Mouse (Mus musculus) forebrain, embryonic 10.5 days (tissue): ENCODE data around the gene Bhmt2. TPM values are rescaled to one million over a fixed set of nuclear protein-coding genes. Genes with fewer than 3 reads are reported as not detected.

ENCODE experiments used
- DNase-seq: peaks from one replicate; pipeline ENCODE4 v3.0.0-alpha.2; 2017; ENCODE audit warnings: low spot score; ENCODE audit errors: extremely low spot score
- H3K27ac ChIP-seq: fragments of 300-500 bp; sonication (generic); 2 replicates; pipeline ENCODE4 v1.5.1; 2016; ENCODE audit warnings: mild to moderate bottlenecking
- H3K27me3 ChIP-seq: fragments of 300-500 bp; sonication (generic); 2 replicates; pipeline ENCODE4 v1.6.1; 2016; ENCODE audit warnings: mild to moderate bottlenecking; ENCODE audit not compliant: poor library complexity, severe bottlenecking
- H3K36me3 ChIP-seq: fragments of 300-500 bp; sonication (generic); replicated peaks from 2 replicates; pipeline ENCODE4 v1.6.1; 2016; ENCODE audit warnings: mild to moderate bottlenecking, moderate library complexity
- H3K4me1 ChIP-seq: fragments of 300-500 bp; sonication (generic); 2 replicates; pipeline ENCODE4 v1.6.1; 2016
- H3K4me3 ChIP-seq: fragments of 300-500 bp; sonication (generic); 2 replicates; pipeline ENCODE4 v1.5.1; 2016; ENCODE audit warnings: mild to moderate bottlenecking, moderate library complexity
- H3K9me3 ChIP-seq: fragments of 300-500 bp; sonication (generic); 2 replicates; pipeline ENCODE4 v1.6.1; 2016; ENCODE audit warnings: mild to moderate bottlenecking, moderate library complexity
- WGBS: fragments of 180-500 bp; shearing (Covaris S2); methylation state at CpG from one replicate; pipeline ENCODE4 v1.1.7; 2016; 5-methylcytosine and 5-hydroxymethylcytosine counted together
- polyA plus RNA-seq: library from polyadenylated mRNA; unstranded; fragments of >200 nt; fragmentation: Nextera tagmentation; extraction: Ambion mirVana; gene quantifications from 2 replicates; pipeline ENCODE4 v1.2.1, GENCODE M21; 2016

The Bhmt2 gene
- polyA plus RNA-seq, 1 experiment from 2014 or later = 0.11 TPM

DNA sequence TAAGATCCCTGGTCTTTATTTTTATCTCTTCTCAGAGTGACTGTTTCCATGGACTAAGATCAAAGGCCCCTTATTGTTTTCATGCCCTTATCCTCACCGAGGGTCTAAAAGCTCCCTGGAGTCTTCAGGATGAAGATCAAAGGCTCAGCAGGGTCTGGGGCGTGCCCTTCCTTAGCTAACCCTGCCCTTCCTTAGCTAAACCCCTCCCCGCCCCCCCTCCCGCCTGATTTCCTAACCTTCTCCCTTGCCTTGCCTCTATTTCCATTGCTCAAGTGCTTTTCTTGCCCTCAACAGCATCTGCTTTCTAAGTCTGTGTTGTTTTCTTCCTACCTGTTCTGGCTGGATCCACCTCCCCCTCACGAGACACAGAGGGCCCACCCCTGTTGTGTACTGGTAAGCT lies 13.2 kb upstream of the Bhmt2 start:
- peaks cover 22% of the 10 kb centered on the region for H3K4me1 ChIP-seq
- no peak for DNase-seq
- H3K4me3 ChIP-seq = no peak overlapping the region
- H3K27ac ChIP-seq = 0 out of 2 replicates have a peak overlapping the region, but pooled peaks have one; percentile 31
- no peaks in the 10 kb centered on the region for H3K36me3 ChIP-seq
- WGBS = 16% methylated on average over 5 of the region's 5 CpGs
- H3K27me3 ChIP-seq = no peaks in the 10 kb centered on the region
- no peaks in the 10 kb centered on the region for H3K9me3 ChIP-seq

GRCm38 (mm10) chr13:93685226-93685625 lies 11.1 kb upstream of the Bhmt2 start:
- 77% methylated on average over 4 of the region's 4 CpGs for WGBS
- H3K4me1 ChIP-seq = peaks cover 22% of the 10 kb centered on the region
- H3K27ac ChIP-seq = no peak overlapping the region
- no peaks in the 10 kb centered on the region for H3K36me3 ChIP-seq
- H3K4me3 ChIP-seq = no peak overlapping the region
- no peaks in the 10 kb centered on the region for H3K27me3 ChIP-seq
- H3K9me3 ChIP-seq = no peaks in the 10 kb centered on the region
- DNase-seq = no peak

GRCm38 (mm10) chr13:93683336-93683735 lies 9.2 kb upstream of the Bhmt2 start:
- H3K4me3 ChIP-seq = no peak overlapping the region
- no peak for DNase-seq

DNA sequence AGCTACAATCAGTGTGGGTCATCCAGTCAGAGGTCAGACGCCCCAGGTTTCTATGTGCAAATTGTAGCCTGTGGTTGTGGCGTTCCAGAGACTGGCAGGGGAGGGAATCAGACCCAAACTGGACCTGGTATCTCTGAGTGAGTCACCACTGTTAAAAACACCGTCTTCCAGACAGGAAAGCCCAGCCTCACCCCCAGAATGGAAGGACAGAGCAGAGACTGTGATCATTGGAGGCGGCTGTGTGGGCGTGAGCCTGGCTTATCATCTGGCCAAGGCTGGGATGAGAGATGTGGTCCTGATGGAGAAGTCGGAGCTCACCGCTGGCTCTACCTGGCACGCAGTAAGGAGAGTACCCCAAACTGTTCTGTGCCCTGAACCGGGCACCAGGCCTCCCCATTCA lies 2.8 kb upstream of the Bhmt2 start:
- H3K4me1 ChIP-seq = peaks cover 10% of the 10 kb centered on the region
- DNase-seq = no peak
- H3K27ac ChIP-seq = no peak overlapping the region
- no peaks in the 10 kb centered on the region for H3K9me3 ChIP-seq
- H3K36me3 ChIP-seq = no peaks in the 10 kb centered on the region
- WGBS = 83% methylated on average over 9 of the region's 9 CpGs
- H3K4me3 ChIP-seq = no peak overlapping the region
- H3K27me3 ChIP-seq = peaks cover 30% of the 10 kb centered on the region

More at GRCm38 (mm10) chr13:93683336-93683735, 9.2 kb upstream of the Bhmt2 start:
- no peak overlapping the region for H3K27ac ChIP-seq
- H3K4me1 ChIP-seq = peaks cover 22% of the 10 kb centered on the region
- no peaks in the 10 kb centered on the region for H3K27me3 ChIP-seq
- no peaks in the 10 kb centered on the region for H3K36me3 ChIP-seq
- no peaks in the 10 kb centered on the region for H3K9me3 ChIP-seq

DNA sequence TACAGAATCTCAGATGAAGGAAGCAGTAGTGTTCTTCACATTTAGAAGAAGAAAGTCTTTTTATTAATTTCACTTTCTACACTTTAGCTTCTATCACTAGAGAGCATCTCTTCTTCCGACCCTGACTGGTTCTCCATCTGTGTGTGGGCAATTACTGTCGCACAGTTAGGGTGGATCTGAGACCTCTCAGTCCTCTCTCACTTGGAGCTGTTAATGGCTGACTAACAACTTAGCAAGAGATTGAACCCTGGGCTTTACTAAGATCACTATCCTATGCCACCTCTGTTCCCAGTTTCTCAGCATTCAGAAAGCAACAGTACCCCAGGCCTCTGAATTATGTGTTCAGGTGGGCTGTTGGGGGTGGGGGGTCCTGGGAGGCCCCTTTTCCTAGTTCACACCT lies 806 bp downstream of the Bhmt2 start:
- Histone ChIP-seq H3K36me3 (no peaks in the 10 kb centered on the region), H3K4me1 (peaks cover 10% of the 10 kb centered on the region), H3K4me3 (no peak overlapping the region), H3K27me3 (peaks cover 30% of the 10 kb centered on the region), H3K27ac (no peak overlapping the region), H3K9me3 (no peaks in the 10 kb centered on the region)
- DNase-seq = no peak
- WGBS = 89% methylated on average over 2 of the region's 2 CpGs

DNA sequence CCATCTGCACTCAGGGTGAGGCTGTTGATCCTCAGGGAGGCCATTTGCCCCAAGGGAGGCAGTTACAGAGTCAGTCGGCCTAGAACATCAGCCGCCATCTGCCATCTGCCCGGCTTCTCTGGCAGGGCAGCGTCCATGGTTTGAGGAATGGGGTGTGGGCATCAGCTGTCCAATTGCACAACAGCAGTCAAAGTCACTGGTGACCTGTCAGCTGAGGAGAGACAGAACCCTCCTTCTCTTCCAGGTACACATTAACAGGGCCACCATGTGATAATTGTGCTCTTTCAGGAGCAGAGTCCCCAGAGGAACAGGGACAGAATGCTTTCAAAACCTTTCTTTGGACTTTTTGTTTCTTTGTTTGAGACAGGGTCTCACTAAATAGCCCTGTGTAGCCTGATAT lies 1.7 kb downstream of the Bhmt2 start:
- Histone ChIP-seq H3K9me3 (no peaks in the 10 kb centered on the region), H3K27ac (no peak overlapping the region), H3K27me3 (peaks cover 30% of the 10 kb centered on the region), H3K4me1 (peaks cover 10% of the 10 kb centered on the region), H3K36me3 (no peaks in the 10 kb centered on the region), H3K4me3 (no peak overlapping the region)
- DNase-seq = no peak
- WGBS = 91% methylated on average over 4 of the region's 4 CpGs

DNA sequence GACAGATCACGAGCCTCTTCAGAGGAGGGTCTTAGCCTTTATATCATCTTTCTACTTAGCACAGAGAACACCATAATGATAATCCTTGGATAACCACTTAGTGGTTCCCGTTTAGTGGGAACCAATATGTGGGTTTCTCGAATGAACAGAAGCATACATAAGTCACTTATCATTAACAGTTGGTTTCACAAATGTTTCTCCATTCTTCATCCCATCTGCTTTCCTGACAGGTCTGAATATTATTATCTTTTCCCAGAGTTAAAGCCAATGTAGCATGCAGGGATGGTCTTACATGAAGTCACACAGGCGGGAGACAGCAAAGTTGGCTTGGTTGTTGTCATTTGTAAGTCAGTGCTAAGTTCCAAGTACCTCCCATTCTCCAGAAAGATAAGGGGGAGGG lies 6.5 kb downstream of the Bhmt2 start:
- H3K9me3 ChIP-seq = no peaks in the 10 kb centered on the region
- 87% methylated on average over 4 of the region's 4 CpGs for WGBS
- DNase-seq = no peak
- H3K4me1 ChIP-seq = no peaks in the 10 kb centered on the region
- H3K27ac ChIP-seq = no peak overlapping the region
- H3K27me3 ChIP-seq = peaks cover 4% of the 10 kb centered on the region
- H3K4me3 ChIP-seq = no peak overlapping the region
- H3K36me3 ChIP-seq = no peaks in the 10 kb centered on the region

- no peak overlapping the region for H3K4me3 ChIP-seq
- H3K9me3 ChIP-seq = no peaks in the 10 kb centered on the region
- peaks cover 10% of the 10 kb centered on the region for H3K4me1 ChIP-seq
- H3K27me3 ChIP-seq = no peaks in the 10 kb centered on the region
- DNase-seq = no peak
- no peaks in the 10 kb centered on the region for H3K36me3 ChIP-seq
- no peak overlapping the region for H3K27ac ChIP-seq
- WGBS = 89% methylated on average over 5 of the region's 5 CpGs
Observed at GRCm38 (mm10) chr13:93657941-93658340, 16.2 kb downstream of the Bhmt2 start.

DNA sequence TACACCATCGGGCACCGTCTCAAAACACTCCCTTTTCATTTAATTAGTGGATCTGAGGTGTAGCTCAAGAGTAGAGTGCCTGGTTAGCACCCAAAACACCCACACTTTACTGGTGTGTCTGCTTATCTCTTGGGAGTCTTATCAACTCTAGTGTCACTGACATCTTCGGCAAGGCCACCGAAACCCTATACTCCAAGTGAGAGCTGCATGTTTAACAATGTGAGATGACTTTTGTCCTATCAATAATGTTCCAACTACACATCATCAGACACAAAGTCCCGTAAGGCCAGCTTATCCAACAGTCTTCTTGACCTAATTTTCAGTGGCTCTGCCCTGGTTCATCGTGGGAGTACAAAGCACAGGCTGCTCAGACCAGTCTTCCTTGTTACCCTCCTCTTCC lies 20.7 kb downstream of the Bhmt2 start:
- no peaks in the 10 kb centered on the region for H3K36me3 ChIP-seq
- H3K4me1 ChIP-seq = peaks cover 6% of the 10 kb centered on the region
- H3K9me3 ChIP-seq = no peaks in the 10 kb centered on the region
- H3K27ac ChIP-seq = no peak overlapping the region
- no peaks in the 10 kb centered on the region for H3K27me3 ChIP-seq
- no peak for DNase-seq
- 93% methylated on average over 6 of the region's 6 CpGs for WGBS
- no peak overlapping the region for H3K4me3 ChIP-seq

GRCm38 (mm10) chr13:93648387-93649130 lies 25.5 kb downstream of the Bhmt2 start:
- Histone ChIP-seq H3K4me1 (no peaks in the 10 kb centered on the region), H3K4me3 (no peak overlapping the region), H3K27ac (no peak overlapping the region), H3K36me3 (no peaks in the 10 kb centered on the region), H3K9me3 (no peaks in the 10 kb centered on the region), H3K27me3 (no peaks in the 10 kb centered on the region)
- 89% methylated on average over 7 of the region's 7 CpGs for WGBS
- DNase-seq = no peak

- no peaks in the 10 kb centered on the region for H3K36me3 ChIP-seq
- 79% methylated on average over 4 of the region's 4 CpGs for WGBS
Observed at GRCm38 (mm10) chr13:93639636-93640035, 34.5 kb downstream of the Bhmt2 start.

DNA sequence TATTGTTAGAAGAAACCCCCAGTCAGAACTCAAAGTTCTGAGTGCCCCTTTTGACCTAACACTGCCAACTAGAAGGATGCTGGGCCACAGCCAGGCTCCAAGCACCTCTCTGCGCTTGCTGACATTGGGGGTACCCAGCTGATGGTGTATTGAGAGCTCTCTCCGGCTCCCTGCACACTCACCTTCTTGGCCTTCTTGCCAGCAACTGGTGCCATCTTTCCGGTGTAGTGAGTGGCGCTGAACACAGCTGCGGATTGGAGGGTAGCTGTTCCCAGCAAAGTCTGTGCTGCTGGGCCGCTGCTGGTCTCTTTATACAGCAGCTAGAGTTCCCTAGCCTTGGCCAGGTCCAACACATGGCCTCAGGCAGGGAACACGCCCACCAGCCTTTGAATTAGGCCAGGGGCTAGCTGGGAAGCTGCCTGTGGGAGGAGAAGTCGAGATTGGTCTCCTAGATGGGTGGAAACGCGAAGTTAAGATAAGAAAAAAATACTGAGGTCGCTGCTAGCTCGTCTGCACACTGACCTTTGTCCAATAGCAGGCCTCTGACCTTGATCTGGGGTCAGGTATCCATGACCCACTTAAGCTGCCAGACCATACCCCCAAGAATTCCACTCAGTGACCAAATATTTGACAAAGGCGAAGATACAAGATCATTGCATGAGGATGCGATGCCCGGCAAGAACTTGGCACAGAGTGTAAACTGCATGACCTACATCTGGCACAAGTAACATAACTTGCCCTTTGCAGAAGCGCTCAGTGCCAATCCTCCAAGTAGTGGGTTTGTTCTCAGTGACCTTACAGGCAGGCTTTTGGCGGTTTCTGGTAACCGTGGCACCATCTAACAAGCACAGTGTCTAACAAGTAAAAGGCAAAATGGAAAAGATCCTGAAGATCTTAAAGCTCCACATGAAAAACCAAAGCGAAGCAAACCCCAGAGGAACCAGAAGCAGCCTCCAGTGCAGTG lies 36.5 kb downstream of the Bhmt2 start, which contains the start of gene Bhmt:
Bhmt (minus strand) TSS at position 680 of the 964 bp plus-strand sequence.
- Histone ChIP-seq H3K4me1 (peaks cover 9% of the 10 kb centered on the region), H3K36me3 (no peaks in the 10 kb centered on the region), H3K27ac (no peak within 1 kb of the TSS), H3K27me3 (no peaks in the 10 kb centered on the region), H3K9me3 (no peaks in the 10 kb centered on the region), H3K4me3 (no peak within 1 kb of the TSS)
- DNase-seq = no peak
- WGBS = 75% methylated on average over 19 of the region's 19 CpGs

More at GRCm38 (mm10) chr13:93639636-93640035, 34.5 kb downstream of the Bhmt2 start:
- H3K9me3 ChIP-seq = no peaks in the 10 kb centered on the region
- H3K27me3 ChIP-seq = no peaks in the 10 kb centered on the region
- DNase-seq = no peak
- no peak overlapping the region for H3K4me3 ChIP-seq
- no peak overlapping the region for H3K27ac ChIP-seq
- H3K4me1 ChIP-seq = peaks cover 9% of the 10 kb centered on the region

- DNase-seq = no peak
- WGBS = 67% methylated on average over 1 of the region's 1 CpGs
- peaks cover 9% of the 10 kb centered on the region for H3K4me1 ChIP-seq
- H3K9me3 ChIP-seq = no peaks in the 10 kb centered on the region
- no peaks in the 10 kb centered on the region for H3K27me3 ChIP-seq
- H3K36me3 ChIP-seq = no peaks in the 10 kb centered on the region
- H3K4me3 ChIP-seq = no peak overlapping the region
- no peak overlapping the region for H3K27ac ChIP-seq
Observed at GRCm38 (mm10) chr13:93636561-93636960, 37.5 kb downstream of the Bhmt2 start.
